Mouse (Mus musculus) kidney, embryonic 14.5 days (tissue): ENCODE measurements at regions not wholly inside any gene's neighbourhood (a gene's known extent, or its start where the extent isn't known, plus 50 kb on each side); places are given as distances from the start of the nearest gene placed in this dataset.

Experiments
- ATAC-seq: fragments of 200-750 bp; cut with Nextera tagmentation; 2 replicates; pipeline ENCODE4 v1.8.0; 2017; ENCODE audit warnings: moderate number of reproducible peaks, mild to moderate bottlenecking, moderate TSS enrichment, moderate library complexity; ENCODE audit not compliant: low FRiP score, low TSS enrichment
- H3K27ac ChIP-seq: fragments of 300-500 bp; sonication (generic); 2 replicates; pipeline ENCODE4 v1.5.1; 2014; ENCODE audit warnings: low read depth, mild to moderate bottlenecking, low read length, moderate library complexity, mixed read lengths
- H3K27me3 ChIP-seq: fragments of 300-500 bp; sonication (generic); 2 replicates; pipeline ENCODE4 v1.6.1; 2014; ENCODE audit warnings: mild to moderate bottlenecking, low read length; ENCODE audit not compliant: control insufficient read depth, insufficient read depth
- H3K36me3 ChIP-seq: fragments of 300-500 bp; sonication (generic); 2 replicates; pipeline ENCODE4 v1.6.1; 2014; ENCODE audit warnings: low read length, mixed read lengths; ENCODE audit not compliant: control insufficient read depth, insufficient read depth
- H3K4me1 ChIP-seq: fragments of 300-500 bp; sonication (generic); 2 replicates; pipeline ENCODE4 v1.6.1; 2014; ENCODE audit warnings: low read length, mixed read lengths; ENCODE audit not compliant: control insufficient read depth, insufficient read depth
- H3K4me2 ChIP-seq: fragments of 300-500 bp; sonication (generic); replicated peaks from 2 replicates; pipeline ENCODE4 v1.6.1; 2014; ENCODE audit warnings: low read depth, mild to moderate bottlenecking, low read length
- H3K4me3 ChIP-seq: fragments of 300-500 bp; sonication (generic); 2 replicates; pipeline ENCODE4 v1.5.1; 2014; ENCODE audit warnings: mild to moderate bottlenecking, low read length
- H3K9ac ChIP-seq: fragments of 300-500 bp; sonication (generic); 2 replicates; pipeline ENCODE4 v1.6.1; 2014; ENCODE audit warnings: low read depth, mild to moderate bottlenecking, low read length, moderate library complexity
- H3K9me3 ChIP-seq: fragments of 300-500 bp; sonication (generic); 2 replicates; pipeline ENCODE4 v1.6.1; 2016; ENCODE audit warnings: low read length; ENCODE audit not compliant: control insufficient read depth
- WGBS: fragments of 180-500 bp; shearing (Covaris S2); extraction: QIAGEN DNeasy Blood & Tissue Kit; methylation state at CpG from one replicate; pipeline ENCODE4 v1.1.7; 2014; 5-methylcytosine and 5-hydroxymethylcytosine counted together

DNA sequence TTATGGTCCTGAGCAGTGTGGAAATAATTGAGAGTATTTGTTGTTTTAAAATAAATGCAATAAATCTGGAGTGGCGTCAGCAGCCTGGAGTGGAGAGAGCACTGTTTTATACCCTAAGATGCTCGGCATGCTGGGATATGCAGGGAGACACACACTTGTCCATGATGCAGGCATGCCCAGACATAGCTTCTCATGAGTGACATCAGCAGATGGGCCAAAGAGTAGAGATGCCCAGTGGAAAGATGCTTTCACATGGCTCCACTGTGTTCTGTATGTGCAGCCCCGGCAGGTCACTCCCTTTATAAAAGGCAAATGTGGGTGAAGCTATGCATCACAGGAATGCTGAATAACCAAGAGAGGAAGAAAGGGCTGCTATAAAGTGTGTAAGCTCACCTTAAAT lies 145.7 kb upstream of the Cdh13 start:
- no peak for ATAC-seq
- 58% methylated on average over 3 of the region's 3 CpGs for WGBS

DNA sequence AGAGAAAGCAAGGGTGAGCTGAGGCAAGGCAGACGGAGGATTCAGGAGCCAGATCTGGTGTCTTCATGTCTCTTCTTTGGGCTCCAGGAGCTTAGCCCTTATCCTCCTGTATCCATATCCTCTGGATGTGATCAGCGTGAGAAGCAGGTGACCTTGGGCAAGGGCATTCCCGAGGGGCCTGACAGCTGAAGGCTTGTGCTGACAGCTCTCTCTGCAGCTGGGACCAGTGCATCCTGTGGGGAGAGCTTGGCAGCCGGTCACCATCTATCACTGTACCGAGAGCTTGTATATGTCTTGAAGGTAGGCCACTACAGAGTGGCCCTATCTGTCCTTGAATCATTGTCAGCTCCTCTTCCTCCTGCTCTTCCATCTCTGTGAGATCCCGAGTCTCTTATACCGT lies 158.5 kb upstream of the Cdh13 start:
- Histone ChIP-seq H3K4me2 (no peak overlapping the region), H3K4me1 (no peaks in the 10 kb centered on the region), H3K9me3 (no peaks in the 10 kb centered on the region), H3K36me3 (no peaks in the 10 kb centered on the region), H3K9ac (no peak overlapping the region), H3K27ac (no peak overlapping the region), H3K4me3 (no peak overlapping the region), H3K27me3 (no peaks in the 10 kb centered on the region)
- no peak for ATAC-seq
- 77% methylated on average over 7 of the region's 7 CpGs for WGBS

More for the DNA sequence above, 145.7 kb upstream of the Cdh13 start:
- Histone ChIP-seq H3K4me1 (no peaks in the 10 kb centered on the region), H3K27me3 (no peaks in the 10 kb centered on the region), H3K9me3 (no peaks in the 10 kb centered on the region), H3K36me3 (no peaks in the 10 kb centered on the region), H3K4me3 (no peak overlapping the region), H3K4me2 (no peak overlapping the region), H3K27ac (no peak overlapping the region), H3K9ac (no peak overlapping the region)

DNA sequence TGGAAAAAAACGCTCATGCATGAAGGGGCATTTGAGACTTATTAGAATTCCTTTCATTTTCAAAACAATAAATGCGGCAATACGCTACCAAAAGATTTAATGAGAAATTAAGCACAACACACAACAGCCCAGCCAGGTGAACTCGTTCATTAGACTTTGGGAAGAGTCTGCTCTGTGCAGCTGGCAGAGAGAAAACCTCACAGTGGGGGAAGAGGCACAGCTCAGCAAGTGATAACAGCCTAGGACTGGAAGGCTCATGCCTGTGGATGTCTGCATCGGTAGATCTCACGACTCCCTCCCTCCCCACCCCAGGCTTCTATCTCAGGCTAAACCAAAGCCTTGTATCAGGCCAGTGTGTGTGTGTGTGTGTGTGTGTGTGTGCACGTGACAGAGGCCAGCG lies 169.3 kb upstream of the Cdh13 start:
- no peaks in the 10 kb centered on the region for H3K36me3 ChIP-seq
- H3K27me3 ChIP-seq: no peaks in the 10 kb centered on the region
- WGBS: 80% methylated on average over 8 of the region's 8 CpGs
- H3K4me2 ChIP-seq: no peak overlapping the region
- ATAC-seq: no peak
- H3K9ac ChIP-seq: no peak overlapping the region
- no peak overlapping the region for H3K4me3 ChIP-seq
- H3K4me1 ChIP-seq: no peaks in the 10 kb centered on the region
- H3K9me3 ChIP-seq: no peaks in the 10 kb centered on the region
- H3K27ac ChIP-seq: no peak overlapping the region

DNA sequence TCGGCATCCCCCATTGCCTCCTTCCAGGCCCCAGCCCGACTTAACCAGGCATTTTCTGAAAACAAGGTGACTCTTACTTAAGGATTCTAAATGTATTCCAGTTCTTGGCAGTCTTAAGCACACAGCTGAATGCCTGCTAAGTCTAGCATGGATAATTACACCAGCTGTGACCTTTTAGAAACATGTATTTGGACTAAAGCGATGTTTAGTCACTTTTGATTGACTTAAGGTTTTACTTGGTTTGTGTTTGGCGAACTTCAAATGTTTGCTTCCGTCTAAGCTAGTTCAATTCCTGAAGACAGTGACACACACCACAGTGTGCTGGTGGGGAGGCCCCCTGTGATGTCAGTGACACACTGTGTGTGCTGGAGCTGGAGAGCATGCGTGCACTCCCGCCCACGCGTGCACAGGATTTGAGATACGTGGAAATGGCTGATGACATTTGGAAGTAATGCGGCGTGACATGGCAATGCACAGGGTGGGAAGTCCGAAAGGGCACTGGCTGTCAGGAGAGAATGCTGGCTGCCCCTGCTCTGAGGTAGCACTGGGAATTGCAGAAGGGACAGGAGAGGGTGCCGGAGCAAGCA lies 179.0 kb upstream of the Cdh13 start:
- Histone ChIP-seq H3K27ac (no peak overlapping the region), H3K27me3 (no peaks in the 10 kb centered on the region), H3K9ac (no peak overlapping the region), H3K4me2 (no peak overlapping the region), H3K4me3 (no peak overlapping the region), H3K4me1 (no peaks in the 10 kb centered on the region), H3K9me3 (no peaks in the 10 kb centered on the region), H3K36me3 (no peaks in the 10 kb centered on the region)
- 61% methylated on average over 14 of the region's 14 CpGs for WGBS
- no peak for ATAC-seq

DNA sequence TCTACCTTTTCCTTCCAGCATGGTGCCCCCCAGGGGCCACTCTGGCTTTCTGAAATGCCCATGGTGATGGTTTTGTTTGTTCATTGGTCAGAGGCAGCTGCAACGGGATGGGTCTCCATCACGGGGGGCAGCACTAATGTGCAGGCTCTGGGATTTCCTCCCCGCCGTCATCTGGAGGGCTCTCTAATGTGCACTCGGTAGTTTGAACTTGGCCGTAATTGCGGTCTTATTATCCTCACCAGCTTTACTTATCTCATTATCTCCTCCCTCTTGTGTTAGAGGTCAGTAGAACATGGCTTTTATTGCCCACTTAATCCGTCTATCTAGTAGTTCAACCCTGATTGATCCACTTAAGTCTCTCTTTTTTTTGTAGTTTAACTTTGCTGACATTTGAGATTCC lies 182.2 kb upstream of the Cdh13 start:
- H3K9ac ChIP-seq: no peak overlapping the region
- no peaks in the 10 kb centered on the region for H3K27me3 ChIP-seq
- no peak for ATAC-seq
- no peak overlapping the region for H3K27ac ChIP-seq
- H3K4me1 ChIP-seq: no peaks in the 10 kb centered on the region
- no peak overlapping the region for H3K4me2 ChIP-seq
- no peaks in the 10 kb centered on the region for H3K36me3 ChIP-seq
- no peaks in the 10 kb centered on the region for H3K9me3 ChIP-seq
- WGBS: 44% methylated on average over 8 of the region's 8 CpGs
- no peak overlapping the region for H3K4me3 ChIP-seq

DNA sequence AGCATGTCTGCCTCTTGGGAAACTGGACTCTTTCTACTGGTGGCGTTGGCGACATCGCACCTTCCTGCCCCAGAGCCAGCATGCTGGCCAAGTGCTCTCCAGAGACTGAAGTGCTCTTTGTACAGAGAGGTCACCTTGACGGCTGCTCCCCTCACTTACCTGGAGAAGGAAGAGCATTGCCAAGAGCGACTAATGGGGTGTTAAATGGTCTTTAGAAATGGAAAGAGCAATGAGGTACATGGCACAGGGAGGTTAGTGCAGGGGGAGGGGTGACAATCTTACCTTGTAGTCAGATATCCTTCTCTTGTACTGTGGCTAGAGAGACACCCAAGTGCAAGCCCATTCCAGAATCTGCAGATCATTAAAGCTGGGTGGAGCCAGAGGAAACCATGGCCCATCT lies 220.8 kb upstream of the Cdh13 start:
- Histone ChIP-seq H3K9me3 (no peaks in the 10 kb centered on the region), H3K4me1 (no peaks in the 10 kb centered on the region), H3K27me3 (no peaks in the 10 kb centered on the region), H3K36me3 (no peaks in the 10 kb centered on the region), H3K27ac (no peak overlapping the region), H3K4me3 (no peak overlapping the region), H3K4me2 (no peak overlapping the region), H3K9ac (no peak overlapping the region)
- ATAC-seq: no peak
- whole genome bisulfite sequencing: 76% methylated on average over 5 of the region's 5 CpGs

DNA sequence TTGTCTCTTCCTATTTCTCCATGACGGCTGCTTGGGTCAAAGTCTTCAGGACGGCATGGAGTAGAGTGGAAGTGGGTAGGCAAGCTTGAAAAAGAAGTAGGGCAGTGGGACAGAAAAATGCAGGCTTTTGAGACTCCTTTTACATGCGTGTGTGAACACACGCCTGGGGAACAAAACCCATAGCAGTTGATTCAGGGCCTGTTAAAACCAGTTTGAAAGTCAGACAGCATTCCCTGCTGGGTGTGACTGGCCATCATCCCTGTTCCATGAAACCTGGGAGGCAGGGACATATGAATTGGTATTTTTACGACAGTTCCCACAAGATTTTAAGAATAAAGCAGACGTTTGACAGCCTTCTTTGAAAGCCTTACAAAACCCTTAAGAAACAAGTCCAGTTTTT lies 226.8 kb upstream of the Cdh13 start:
- Histone ChIP-seq H3K4me3 (no peak overlapping the region), H3K27me3 (no peaks in the 10 kb centered on the region), H3K4me1 (no peaks in the 10 kb centered on the region), H3K27ac (no peak overlapping the region), H3K36me3 (no peaks in the 10 kb centered on the region), H3K9me3 (no peaks in the 10 kb centered on the region), H3K4me2 (no peak overlapping the region), H3K9ac (no peak overlapping the region)
- ATAC-seq: no peak
- WGBS: 90% methylated on average over 6 of the region's 6 CpGs

DNA sequence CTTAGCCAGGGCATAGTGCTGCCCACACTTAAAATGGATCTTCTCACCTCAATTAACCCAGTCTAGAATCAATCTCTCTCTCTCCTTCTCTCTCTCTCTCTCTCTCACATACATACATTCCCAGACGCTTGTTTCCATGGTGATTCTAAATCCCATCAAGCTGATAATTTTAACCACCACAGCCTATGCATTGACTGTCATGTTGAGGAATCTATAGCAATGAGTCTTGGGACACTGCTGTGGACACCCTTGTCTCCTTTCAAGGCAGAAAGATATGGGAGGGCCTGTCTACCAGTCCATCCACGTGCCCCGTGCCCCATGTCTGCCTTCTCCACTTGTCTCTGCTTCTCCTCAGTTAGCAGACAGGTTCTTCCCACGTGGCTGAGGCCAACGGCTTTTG lies 228.0 kb upstream of the Cdh13 start:
- Histone ChIP-seq H3K4me2 (no peak overlapping the region), H3K4me3 (no peak overlapping the region), H3K9ac (no peak overlapping the region), H3K27ac (no peak overlapping the region), H3K36me3 (no peaks in the 10 kb centered on the region), H3K4me1 (no peaks in the 10 kb centered on the region), H3K27me3 (no peaks in the 10 kb centered on the region), H3K9me3 (no peaks in the 10 kb centered on the region)
- ATAC-seq: no peak
- WGBS: 77% methylated on average over 5 of the region's 5 CpGs

DNA sequence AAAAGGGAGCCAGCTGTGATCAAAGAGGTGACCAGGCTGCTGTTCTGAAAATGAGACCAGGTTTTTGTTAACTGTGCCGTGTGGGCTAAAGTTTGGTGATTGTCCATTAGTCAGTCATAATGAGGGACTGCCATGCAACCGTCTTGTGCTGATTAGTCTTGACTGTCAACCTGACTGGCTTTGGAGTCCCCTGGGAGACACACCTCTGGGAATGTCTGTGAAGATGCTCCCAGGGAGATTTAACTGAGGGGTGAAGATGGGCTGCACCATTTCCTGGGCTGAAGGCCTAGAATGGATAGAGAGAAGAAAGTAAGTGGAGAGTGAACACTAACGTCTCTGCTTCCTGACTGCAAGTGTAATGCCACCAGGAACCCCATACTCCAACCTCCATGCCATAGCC lies 233.1 kb upstream of the Cdh13 start:
- H3K4me3 ChIP-seq: no peak overlapping the region
- H3K4me2 ChIP-seq: no peak overlapping the region
- H3K9ac ChIP-seq: no peak overlapping the region
- no peak overlapping the region for H3K27ac ChIP-seq
- 92% methylated on average over 3 of the region's 3 CpGs for WGBS
- no peaks in the 10 kb centered on the region for H3K9me3 ChIP-seq
- H3K4me1 ChIP-seq: no peaks in the 10 kb centered on the region
- H3K36me3 ChIP-seq: no peaks in the 10 kb centered on the region
- ATAC-seq: no peak
- H3K27me3 ChIP-seq: no peaks in the 10 kb centered on the region
